Mouse (Mus musculus): Measurements from ENCODE around the gene Sec61a1.

- TF ChIP-seq CTCF (IDR thresholded peaks at IDR 0.05; ENCODE audit: low read depth): no peak
- TF ChIP-seq EP300 (optimal IDR thresholded peaks at IDR 0.05): no peak
Observed at GRCm38 (mm10) chr6:88560156-88560555, 41.5 kb upstream of the Sec61a1 start.

Data from stomach, postnatal 0 days (tissue).